Mouse (Mus musculus): ENCODE data around the gene Hs3st6. TPM values are rescaled to one million over a fixed set of nuclear protein-coding genes. Genes with fewer than 3 reads are reported as not detected.

The Hs3st6 gene
- polyA plus RNA-seq, 1 experiment from 2014 or later, result 1.5 TPM

GRCm38 (mm10) chr17:24799476-24799875 is 46.7 kb downstream of the Hs3st6 start:
- no peaks in the 10 kb centered on the region for H3K36me3 ChIP-seq (ENCODE audit: control insufficient read depth, insufficient read depth, low read length)
- 89% methylated on average over 4 of the region's 4 CpGs for WGBS
- no peaks in the 10 kb centered on the region for H3K4me1 ChIP-seq (ENCODE audit: control insufficient read depth, insufficient read depth, low read length)
- H3K27me3 ChIP-seq (ENCODE audit: control insufficient read depth, insufficient read depth, low read length), result no peaks in the 10 kb centered on the region
- H3K9ac ChIP-seq (replicated peaks; ENCODE audit: low read depth, low read length), result no peak overlapping the region
- no peaks in the 10 kb centered on the region for H3K9me3 ChIP-seq (ENCODE audit: control insufficient read depth, low read depth, low read length)
- no peak overlapping the region for H3K27ac ChIP-seq (ENCODE audit: low read length)
- H3K4me2 ChIP-seq (replicated peaks; ENCODE audit: low read depth, low read length), result no peak overlapping the region
- H3K4me3 ChIP-seq (ENCODE audit: low read depth, low read length), result no peak overlapping the region
- no peak for ATAC-seq (ENCODE audit: insufficient number of reproducible peaks, insufficient read depth, low FRiP score, low read depth)

- peaks cover 5% of the 10 kb centered on the region; the same call in 1 of the 2 replicates for H3K27me3 ChIP-seq (ENCODE audit: control insufficient read depth, insufficient read depth, low read length)
- no peaks in the 10 kb centered on the region for H3K9me3 ChIP-seq (ENCODE audit: control insufficient read depth, low read depth, low read length)
- no peak overlapping the region for H3K9ac ChIP-seq (replicated peaks; ENCODE audit: low read depth, low read length)
- H3K4me1 ChIP-seq (ENCODE audit: control insufficient read depth, insufficient read depth, low read length), result no peaks in the 10 kb centered on the region
- no peaks in the 10 kb centered on the region for H3K36me3 ChIP-seq (ENCODE audit: control insufficient read depth, insufficient read depth, low read length)
- no peak overlapping the region for H3K27ac ChIP-seq (ENCODE audit: low read length)
- no peak for ATAC-seq (ENCODE audit: insufficient number of reproducible peaks, insufficient read depth, low FRiP score, low read depth)
- 52% methylated on average over 3 of the region's 3 CpGs for WGBS
- H3K4me2 ChIP-seq (replicated peaks; ENCODE audit: low read depth, low read length), result no peak overlapping the region
- no peak overlapping the region for H3K4me3 ChIP-seq (ENCODE audit: low read depth, low read length)
Measured at GRCm38 (mm10) chr17:24800524-24800923, 47.7 kb downstream of the Hs3st6 start.

DNA sequence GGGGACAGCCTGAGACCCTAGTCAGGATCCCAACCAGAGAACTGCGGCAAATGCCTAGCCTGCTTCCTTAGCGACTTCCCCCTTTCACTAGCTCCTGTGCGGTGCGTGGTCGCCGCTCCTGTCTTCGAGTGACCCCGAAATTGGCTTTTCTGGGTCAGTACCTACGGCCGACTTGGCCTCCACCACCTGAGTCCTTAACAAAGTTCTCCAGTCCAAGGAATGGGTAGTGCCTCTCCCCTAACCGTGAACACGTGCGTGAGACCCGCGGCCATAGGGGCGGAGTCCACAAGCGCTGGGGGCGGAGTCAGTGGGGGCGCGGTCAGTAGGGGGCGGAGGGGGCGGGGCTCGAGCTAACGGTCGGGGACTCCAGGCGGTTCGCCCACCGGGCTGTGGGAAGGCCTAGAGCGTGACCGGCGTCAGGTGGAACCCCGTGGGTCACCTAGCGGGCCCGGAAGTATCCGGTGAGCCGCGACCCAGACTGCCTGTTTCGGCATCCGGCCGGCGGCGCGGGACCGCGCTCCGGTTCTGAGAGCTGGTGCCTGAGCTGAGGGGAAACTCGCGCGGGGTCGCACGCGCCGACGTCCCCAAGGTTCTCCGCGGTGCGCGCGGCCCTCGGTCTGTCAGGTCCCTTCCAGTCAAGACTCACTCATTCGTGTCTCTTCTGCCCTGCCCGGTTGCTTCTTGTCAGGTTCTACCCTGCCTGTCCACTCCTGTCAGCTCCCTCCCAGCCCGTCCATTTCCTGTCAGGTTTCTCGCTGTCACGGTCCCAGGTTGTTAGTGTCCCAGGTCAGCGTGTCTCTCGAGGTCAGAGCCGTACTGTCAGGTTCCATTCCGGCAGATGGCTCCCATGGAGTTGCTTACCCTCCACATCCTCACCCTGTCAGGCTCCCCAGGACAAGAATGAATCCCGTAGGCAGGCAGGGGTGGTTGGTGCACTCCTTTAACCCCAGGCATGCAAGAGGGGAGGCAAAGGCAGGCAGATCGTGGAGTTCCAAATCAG is 51.5 kb downstream of the Hs3st6 start, which contains the start of gene Meiob:
Gene Meiob (plus strand): TSS at position 338 of the 1,000 bp plus-strand sequence.
- peak within 1 kb of the TSS; percentile 33 for H3K9ac ChIP-seq (replicated peaks; ENCODE audit: low read depth, low read length)
- WGBS, result under 1% methylated on average over 70 of the region's 71 CpGs
- H3K36me3 ChIP-seq (ENCODE audit: control insufficient read depth, insufficient read depth, low read length), result no peaks in the 10 kb centered on the region

More for the DNA sequence above, 51.5 kb downstream of the Hs3st6 start, which contains the start of gene Meiob:
- H3K4me3 ChIP-seq (ENCODE audit: low read depth, low read length), result peak within 1 kb of the TSS; percentile 64
- no peaks in the 10 kb centered on the region for H3K9me3 ChIP-seq (ENCODE audit: control insufficient read depth, low read depth, low read length)
- H3K27ac ChIP-seq (ENCODE audit: low read length), result no peak within 1 kb of the TSS
- peak; percentile 89 for ATAC-seq (ENCODE audit: insufficient number of reproducible peaks, insufficient read depth, low FRiP score, low read depth)
- peaks cover 5% of the 10 kb centered on the region; the same call in 1 of the 2 replicates for H3K27me3 ChIP-seq (ENCODE audit: control insufficient read depth, insufficient read depth, low read length)
- no peaks in the 10 kb centered on the region for H3K4me1 ChIP-seq (ENCODE audit: control insufficient read depth, insufficient read depth, low read length)
- peak within 1 kb of the TSS; percentile 78 for H3K4me2 ChIP-seq (replicated peaks; ENCODE audit: low read depth, low read length)

Other genes starting within 250 kb of the Hs3st6 start
- 87.6 and 97.3 TPM in 2 replicates for gene Traf7, start 225.1 kb upstream of the Hs3st6 start, polyA plus RNA-seq (2014; fragmentation: Nextera tagmentation; extraction: Ambion mirVana)
- gene Rab26, start 218.8 kb upstream of the Hs3st6 start, polyA plus RNA-seq (2014; fragmentation: Nextera tagmentation; extraction: Ambion mirVana), result 3.0 and 3.2 TPM in 2 replicates
- 27.3 and 35.9 TPM in 2 replicates for gene Pkd1, start 203.2 kb upstream of the Hs3st6 start, polyA plus RNA-seq (2014; fragmentation: Nextera tagmentation; extraction: Ambion mirVana)
- 57.1 and 57.7 TPM in 2 replicates for gene Tsc2, start 120.4 kb upstream of the Hs3st6 start, polyA plus RNA-seq (2014; fragmentation: Nextera tagmentation; extraction: Ambion mirVana)
- 18.1 and 19.6 TPM in 2 replicates for gene Nthl1, start 120.3 kb upstream of the Hs3st6 start, polyA plus RNA-seq (2014; fragmentation: Nextera tagmentation; extraction: Ambion mirVana)
- gene Slc9a3r2, start 102.7 kb upstream of the Hs3st6 start, polyA plus RNA-seq (2014; fragmentation: Nextera tagmentation; extraction: Ambion mirVana), result 44.9 and 47.7 TPM in 2 replicates
- gene Npw, start 94.5 kb upstream of the Hs3st6 start, polyA plus RNA-seq (2014; fragmentation: Nextera tagmentation; extraction: Ambion mirVana), result 0.42 and 0.90 TPM in 2 replicates
- gene Zfp598, start 83.3 kb upstream of the Hs3st6 start, polyA plus RNA-seq (2014; fragmentation: Nextera tagmentation; extraction: Ambion mirVana), result 24.8 and 26.5 TPM in 2 replicates
- gene Syngr3, start 63.0 kb upstream of the Hs3st6 start, polyA plus RNA-seq (2014; fragmentation: Nextera tagmentation; extraction: Ambion mirVana), result 5.6 and 6.3 TPM in 2 replicates
- gene Gfer, start 56.8 kb upstream of the Hs3st6 start, polyA plus RNA-seq (2014; fragmentation: Nextera tagmentation; extraction: Ambion mirVana), result 38.5 and 40.8 TPM in 2 replicates
- 3.2 and 3.8 TPM in 2 replicates for gene Noxo1, start 56.8 kb upstream of the Hs3st6 start, polyA plus RNA-seq (2014; fragmentation: Nextera tagmentation; extraction: Ambion mirVana)
- 67.8 and 72.1 TPM in 2 replicates for gene Tbl3, start 45.3 kb upstream of the Hs3st6 start, polyA plus RNA-seq (2014; fragmentation: Nextera tagmentation; extraction: Ambion mirVana)
- gene Rnf151, start 34.9 kb upstream of the Hs3st6 start, polyA plus RNA-seq (2014; fragmentation: Nextera tagmentation; extraction: Ambion mirVana), result not detected in 2 replicates
- gene Rps2, start 34.9 kb upstream of the Hs3st6 start, polyA plus RNA-seq (2014; fragmentation: Nextera tagmentation; extraction: Ambion mirVana), result 1,483 and 1,587 TPM in 2 replicates
- 226 and 259 TPM in 2 replicates for gene Ndufb10, start 28.5 kb upstream of the Hs3st6 start, polyA plus RNA-seq (2014; fragmentation: Nextera tagmentation; extraction: Ambion mirVana)
- gene Rpl3l, start 25.2 kb upstream of the Hs3st6 start, polyA plus RNA-seq (2014; fragmentation: Nextera tagmentation; extraction: Ambion mirVana), result 0.26 TPM in 1 of 2 replicates, not detected in the other
- gene Msrb1, start 16.3 kb upstream of the Hs3st6 start, polyA plus RNA-seq (2014; fragmentation: Nextera tagmentation; extraction: Ambion mirVana), result 40.3 and 41.3 TPM in 2 replicates
- not detected in 2 replicates for gene Meiob, start 51.3 kb downstream of the Hs3st6 start, polyA plus RNA-seq (2014; fragmentation: Nextera tagmentation; extraction: Ambion mirVana)
- gene Hagh, start 87.2 kb downstream of the Hs3st6 start, polyA plus RNA-seq (2014; fragmentation: Nextera tagmentation; extraction: Ambion mirVana), result 31.7 and 35.2 TPM in 2 replicates
- gene Fahd1, start 97.4 kb downstream of the Hs3st6 start, polyA plus RNA-seq (2014; fragmentation: Nextera tagmentation; extraction: Ambion mirVana), result 21.6 and 26.0 TPM in 2 replicates
- 1.1 and 1.5 TPM in 2 replicates for gene Igfals, start 113.0 kb downstream of the Hs3st6 start, polyA plus RNA-seq (2014; fragmentation: Nextera tagmentation; extraction: Ambion mirVana)
- 48.1 and 49.0 TPM in 2 replicates for gene Nubp2, start 133.4 kb downstream of the Hs3st6 start, polyA plus RNA-seq (2014; fragmentation: Nextera tagmentation; extraction: Ambion mirVana)
- gene Spsb3, start 133.7 kb downstream of the Hs3st6 start, polyA plus RNA-seq (2014; fragmentation: Nextera tagmentation; extraction: Ambion mirVana), result 32.9 and 36.4 TPM in 2 replicates
- 18.9 and 27.8 TPM in 2 replicates for gene Eme2, start 142.1 kb downstream of the Hs3st6 start, polyA plus RNA-seq (2014; fragmentation: Nextera tagmentation; extraction: Ambion mirVana)
- gene Mrps34, start 142.1 kb downstream of the Hs3st6 start, polyA plus RNA-seq (2014; fragmentation: Nextera tagmentation; extraction: Ambion mirVana), result 84.7 and 85.6 TPM in 2 replicates
- 72.7 and 76.7 TPM in 2 replicates for gene Nme3, start 143.5 kb downstream of the Hs3st6 start, polyA plus RNA-seq (2014; fragmentation: Nextera tagmentation; extraction: Ambion mirVana)
- gene Mapk8ip3, start 184.0 kb downstream of the Hs3st6 start, polyA plus RNA-seq (2014; fragmentation: Nextera tagmentation; extraction: Ambion mirVana), result 40.9 and 42.9 TPM in 2 replicates
- 139 and 150 TPM in 2 replicates for gene Jpt2, start 207.7 kb downstream of the Hs3st6 start, polyA plus RNA-seq (2014; fragmentation: Nextera tagmentation; extraction: Ambion mirVana)